Mouse (Mus musculus) yolk sac, embryonic 10.5 days (tissue): ENCODE results near the gene Slc28a2.
"Not testable (repeated sequence)": the region's sequence is repeated elsewhere in the genome, so short reads cannot be mapped to it uniquely, and the experiment has no call there.

Experiments
- DNase-seq: peaks from one replicate; pipeline ENCODE4 v3.0.0-alpha.2; 2017; ENCODE audit warnings: low spot score

Slc28a2 gene

GRCm38 (mm10) chr2:122426200-122426599, at the start of gene Slc28a2:
Gene Slc28a2, plus strand, starts transcription at chr2:122426477.
- DNase-seq, result not testable (repeated sequence)

DNA sequence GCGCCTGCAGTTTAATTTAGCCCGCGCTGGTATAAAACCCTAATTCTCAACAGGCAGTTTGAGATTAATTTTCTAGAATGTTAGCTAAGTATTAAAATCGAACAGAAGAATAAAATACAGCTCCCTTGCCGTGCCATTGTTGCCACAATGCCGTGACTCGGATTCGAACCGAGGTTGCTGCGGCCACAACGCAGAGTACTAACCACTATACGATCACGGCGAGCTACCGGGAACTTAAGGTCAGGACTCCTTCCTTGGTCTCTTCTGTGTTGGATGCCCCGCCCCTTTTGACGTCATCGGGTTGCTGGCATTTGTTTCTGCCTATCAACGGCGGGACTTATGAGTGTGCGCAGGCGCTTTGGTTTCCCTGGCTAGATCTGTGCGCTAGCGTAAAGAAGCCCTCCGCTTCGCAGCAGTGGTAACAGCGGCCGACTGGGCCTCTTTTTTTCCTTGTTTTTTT, 49.0 kb upstream of the Slc28a2 start:
- peak; percentile 94 for DNase-seq

- DNase-seq, result peak; percentile 89
These were observed 48.5 kb upstream of the Slc28a2 start for GRCm38 (mm10) chr2:122377751-122378246.

DNA sequence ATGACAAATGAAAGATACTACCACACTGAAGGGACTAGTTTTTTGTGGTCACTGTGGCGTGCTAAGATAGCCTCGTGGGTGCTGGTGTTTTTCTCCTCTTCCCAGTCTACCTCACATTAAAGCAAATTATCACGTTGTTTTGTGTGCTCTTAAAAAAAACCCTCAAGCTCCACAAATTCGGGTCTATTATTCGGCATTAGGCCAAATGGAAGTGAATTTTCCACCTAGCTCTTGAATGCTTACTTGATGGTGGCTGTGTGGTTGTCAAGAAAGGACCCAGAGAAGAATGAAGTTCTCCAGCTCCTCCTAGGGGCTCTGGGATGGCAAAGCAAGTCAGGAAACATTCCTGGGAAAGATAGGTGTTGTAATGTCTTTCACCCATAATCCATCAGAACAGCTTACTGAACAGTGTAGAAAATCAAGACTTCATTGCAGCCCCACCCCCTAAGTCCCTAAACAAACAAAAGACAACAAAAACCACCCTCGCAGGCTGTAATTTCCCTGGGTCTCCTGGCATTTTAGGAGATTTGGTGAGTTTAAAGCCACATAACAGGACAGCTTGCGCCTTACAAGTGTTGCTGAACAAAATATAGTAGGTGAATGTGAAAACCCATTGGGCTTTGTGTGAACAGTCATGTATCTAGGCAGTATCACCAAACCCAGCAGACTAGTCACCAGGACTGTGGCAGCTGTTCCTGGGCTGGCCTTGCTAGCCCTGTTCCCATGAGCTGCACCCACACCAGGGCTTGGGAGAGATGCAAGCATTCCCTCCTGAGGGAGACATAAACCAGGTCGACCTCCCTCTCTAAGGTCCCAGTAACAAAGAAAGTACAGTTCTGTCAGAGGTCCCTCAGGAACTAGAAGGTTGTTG, 47.6 kb upstream of the Slc28a2 start:
- DNase-seq, result peak; percentile 63

DNA sequence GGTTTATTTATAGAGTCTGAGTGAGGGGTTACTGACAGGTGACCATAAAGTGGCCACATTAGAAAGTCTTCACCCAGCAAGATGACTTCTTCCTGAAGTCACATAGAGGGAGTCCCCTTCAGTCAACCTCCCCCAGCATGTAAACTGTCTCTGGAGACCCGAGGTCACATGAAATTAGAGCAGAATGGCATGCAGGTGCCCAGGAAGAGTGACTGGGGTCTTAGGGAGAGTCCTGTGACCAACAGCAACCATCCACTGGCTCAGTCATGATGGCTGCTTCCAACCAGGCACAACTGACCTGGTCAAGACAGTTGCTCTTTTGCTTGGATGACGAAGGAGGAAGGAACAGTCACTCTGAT, 47.0 kb upstream of the Slc28a2 start:
- DNase-seq, result no peak

DNA sequence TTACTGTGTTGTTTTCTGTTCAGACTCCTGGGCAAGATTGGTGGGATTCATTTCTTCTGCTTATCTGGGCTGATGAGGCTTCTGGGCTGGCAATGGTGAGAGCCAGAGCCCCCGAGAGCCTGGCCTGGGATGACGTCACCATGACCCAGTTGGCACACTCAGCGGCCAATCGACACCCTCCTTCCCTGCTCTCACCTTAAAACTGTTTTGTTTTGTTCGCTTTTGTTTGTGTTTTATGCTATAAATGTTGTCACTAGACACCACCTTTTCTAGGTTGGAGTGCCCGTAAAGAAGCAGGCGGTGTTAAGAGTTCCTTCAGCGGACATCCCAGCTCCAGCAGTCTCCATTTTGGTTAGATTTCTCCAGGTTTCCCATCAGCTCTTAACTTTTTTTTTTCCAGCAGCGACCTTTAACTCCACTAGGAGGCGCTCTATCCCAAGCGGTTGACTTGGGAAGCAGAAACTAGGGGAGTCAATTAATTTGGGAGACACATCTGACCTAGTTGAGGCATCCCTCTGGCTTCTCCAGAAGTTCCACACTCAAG, 45.4 kb upstream of the Slc28a2 start:
- DNase-seq, result peak; percentile 45

DNA sequence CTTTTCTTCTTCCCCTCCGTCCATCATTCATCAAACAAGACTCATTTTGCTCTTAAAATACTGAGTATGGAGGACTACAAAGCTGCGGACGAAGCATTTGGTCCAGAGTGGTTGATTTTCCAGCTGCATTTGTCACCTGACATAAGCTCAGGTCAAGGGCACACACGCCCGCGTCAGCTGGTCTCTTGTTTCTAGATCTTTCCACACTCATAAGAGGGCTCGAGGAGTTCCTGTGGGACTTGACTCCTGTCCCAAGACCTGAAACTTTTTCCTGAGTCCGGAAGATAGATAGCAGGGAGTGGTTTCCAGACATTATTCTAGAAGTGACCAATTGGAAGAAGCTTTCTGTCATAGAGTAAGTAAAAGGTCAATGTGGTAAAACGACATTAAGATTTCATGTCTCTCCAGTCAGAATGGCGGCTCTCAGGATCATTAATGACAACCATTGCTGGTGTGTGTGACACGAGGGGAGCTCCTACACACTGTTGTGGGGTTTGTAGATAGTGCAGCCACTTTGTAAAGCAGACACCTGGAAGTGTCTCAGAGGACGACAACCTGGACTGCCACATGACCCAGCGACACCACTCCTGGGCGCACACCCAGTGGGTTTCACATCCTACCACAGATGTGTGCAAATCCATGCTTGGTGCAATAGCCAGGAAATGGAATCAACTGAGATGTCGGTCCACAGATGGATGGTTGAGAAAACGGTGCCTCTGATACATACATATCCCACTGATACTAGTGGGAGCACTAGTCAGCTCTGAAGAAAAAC, 44.8 kb upstream of the Slc28a2 start:
- no peak for DNase-seq

- DNase-seq, result no peak
These were observed 44.2 kb upstream of the Slc28a2 start for GRCm38 (mm10) chr2:122382121-122382520.

DNA sequence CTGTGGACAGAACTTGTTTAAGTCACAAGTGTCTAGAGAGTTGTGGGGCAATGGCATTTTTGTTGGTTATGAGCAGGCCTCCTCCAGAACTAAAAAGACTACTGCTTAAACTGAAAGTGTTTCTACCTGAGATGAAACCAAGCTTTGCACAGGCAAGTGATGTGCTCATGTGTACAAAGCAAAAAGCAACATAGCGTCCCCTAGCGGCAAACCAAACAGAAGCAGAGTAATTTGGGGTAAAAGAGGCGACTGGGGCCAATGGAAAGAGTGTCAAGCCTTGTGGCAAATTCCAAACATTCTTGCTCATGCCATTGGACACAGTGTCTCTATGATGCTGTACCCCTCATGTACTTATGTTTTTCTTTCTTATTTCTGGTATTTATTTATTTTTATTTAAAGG, 41.2 kb upstream of the Slc28a2 start:
- DNase-seq, result no peak

DNA sequence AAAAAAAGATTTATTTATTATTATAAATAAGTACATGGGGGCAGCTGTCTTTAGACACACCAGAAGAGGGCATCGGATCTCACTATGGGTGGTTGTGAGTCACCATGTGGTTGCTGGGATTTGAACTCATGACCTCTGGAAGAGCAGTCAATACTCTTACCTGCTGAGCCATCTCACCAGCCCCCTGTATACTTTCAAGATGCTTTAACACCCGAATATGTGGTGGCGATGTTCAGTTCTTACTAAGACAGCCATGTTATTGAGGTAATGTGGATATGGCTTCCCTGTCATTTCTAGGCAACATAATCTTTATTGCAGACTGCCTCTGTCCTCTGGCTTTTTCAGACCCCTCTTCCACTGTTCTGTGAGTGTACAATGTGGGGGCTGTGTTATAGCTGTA, 39.1 kb upstream of the Slc28a2 start:
- not testable (repeated sequence) for DNase-seq

- DNase-seq, result no peak
These were observed 30.1 kb upstream of the Slc28a2 start for GRCm38 (mm10) chr2:122396150-122396549.

DNA sequence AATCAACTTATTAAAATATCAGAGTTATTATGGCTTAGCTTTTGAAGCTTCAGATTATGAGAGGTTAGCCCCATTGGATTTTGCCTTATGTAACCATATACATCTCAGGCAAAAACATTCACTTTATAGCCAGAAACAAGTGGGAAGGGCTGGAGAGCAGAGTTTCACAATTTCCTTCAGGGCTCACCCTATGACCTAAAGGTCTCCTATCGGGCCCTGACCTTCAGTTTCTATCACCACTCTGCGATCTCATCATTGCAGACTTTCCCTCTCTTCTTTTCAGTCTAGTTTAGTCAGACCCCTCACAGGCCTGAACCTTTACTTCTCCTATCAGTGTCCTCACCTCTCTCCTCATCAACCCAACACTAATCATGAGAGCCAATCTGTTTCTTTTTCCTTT, 18.7 kb upstream of the Slc28a2 start:
- no peak for DNase-seq

DNA sequence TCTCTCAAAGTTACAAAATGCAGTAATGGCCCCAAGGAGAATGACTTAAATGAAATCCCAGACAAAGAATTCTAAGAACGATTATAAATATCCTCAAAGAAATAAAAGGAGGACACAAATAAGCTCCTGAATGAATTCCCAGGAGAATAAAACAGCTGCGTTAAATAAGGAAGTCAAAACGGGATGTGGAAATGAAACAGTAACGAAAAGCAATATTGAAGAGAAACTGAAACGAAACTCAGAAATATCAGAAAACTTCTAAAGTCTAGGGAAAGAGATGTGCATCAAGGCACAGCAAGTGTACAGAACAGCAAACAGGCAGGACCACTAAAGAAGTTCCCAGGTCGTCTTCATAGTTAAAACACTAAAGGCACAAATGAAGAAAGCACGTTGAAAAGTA, 17.3 kb upstream of the Slc28a2 start:
- no peak for DNase-seq

DNA sequence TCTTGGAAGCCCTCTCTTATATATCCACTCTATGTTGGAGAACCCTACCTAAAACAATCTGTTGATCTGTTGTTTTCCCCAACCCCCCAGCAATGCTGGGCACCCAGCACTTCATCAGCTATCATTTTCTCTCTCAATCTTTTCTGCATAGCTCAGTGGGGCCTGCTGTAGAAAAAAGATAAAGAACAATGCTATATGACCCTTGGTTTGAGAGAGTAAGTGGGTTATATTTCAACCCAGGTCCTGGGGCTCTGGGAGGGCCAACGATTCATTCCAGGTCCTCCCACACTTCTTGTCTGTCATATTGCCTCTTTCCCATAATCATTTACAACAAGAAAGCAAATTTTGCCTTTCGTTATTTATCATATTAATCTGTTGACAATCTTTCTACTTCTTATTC, 368 bp downstream of the Slc28a2 start:
- not testable (repeated sequence) for DNase-seq

DNA sequence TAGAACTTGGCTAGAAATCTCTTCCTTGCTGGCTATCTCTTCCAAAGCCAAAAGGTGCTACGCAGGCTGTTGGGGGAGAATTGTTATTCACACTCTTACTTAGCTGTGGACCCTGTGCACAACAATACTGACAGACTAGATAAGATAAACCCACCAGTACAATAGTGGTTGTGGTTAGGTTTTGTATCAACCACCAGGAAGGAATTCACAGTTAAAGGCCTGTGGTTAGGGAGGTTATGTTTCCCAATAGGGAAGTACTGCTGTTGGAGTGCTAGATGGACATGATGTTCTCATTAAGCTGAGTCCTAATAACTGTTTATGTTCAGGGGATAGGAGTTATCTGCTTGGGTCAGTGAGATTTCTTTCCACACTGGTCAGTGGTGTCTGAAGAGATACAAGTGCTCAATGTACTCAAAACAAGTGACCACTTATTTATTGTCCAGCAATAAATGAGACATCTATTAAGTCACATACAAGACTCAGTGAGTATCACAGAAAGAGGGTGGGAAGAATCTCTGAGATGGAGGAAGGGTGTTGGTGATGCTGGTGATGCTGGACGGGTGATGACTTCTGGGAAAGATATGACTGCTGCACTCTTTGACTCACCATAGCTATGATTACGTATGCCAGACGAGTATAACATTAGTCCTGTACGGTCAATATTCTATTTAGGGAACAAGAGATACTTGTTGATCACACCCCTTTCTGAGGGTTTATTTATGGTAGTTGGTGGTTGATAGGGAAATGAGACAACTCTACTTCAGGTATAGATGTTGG, 12.6 kb downstream of the Slc28a2 start:
- not testable (repeated sequence) for DNase-seq

DNA sequence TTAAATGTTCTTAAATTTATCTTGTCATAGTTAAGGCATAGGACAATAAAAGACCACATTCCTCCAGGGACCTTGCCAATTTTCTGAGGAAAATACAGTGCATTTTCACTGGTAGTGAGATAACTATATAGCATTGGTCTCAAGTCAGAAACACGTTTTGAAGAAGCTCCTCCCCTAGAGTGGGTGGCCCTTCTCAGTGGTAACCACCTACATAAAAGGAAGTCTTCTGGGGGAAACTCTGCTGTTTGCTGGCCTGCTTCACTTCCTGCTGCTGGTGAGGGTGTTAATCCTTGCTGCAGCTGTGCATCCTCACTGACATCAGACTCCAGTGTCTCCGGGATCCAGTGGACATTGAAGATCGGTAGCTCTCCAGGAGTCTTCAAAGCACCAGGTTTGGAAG, 14.2 kb downstream of the Slc28a2 start:
- not testable (repeated sequence) for DNase-seq

DNA sequence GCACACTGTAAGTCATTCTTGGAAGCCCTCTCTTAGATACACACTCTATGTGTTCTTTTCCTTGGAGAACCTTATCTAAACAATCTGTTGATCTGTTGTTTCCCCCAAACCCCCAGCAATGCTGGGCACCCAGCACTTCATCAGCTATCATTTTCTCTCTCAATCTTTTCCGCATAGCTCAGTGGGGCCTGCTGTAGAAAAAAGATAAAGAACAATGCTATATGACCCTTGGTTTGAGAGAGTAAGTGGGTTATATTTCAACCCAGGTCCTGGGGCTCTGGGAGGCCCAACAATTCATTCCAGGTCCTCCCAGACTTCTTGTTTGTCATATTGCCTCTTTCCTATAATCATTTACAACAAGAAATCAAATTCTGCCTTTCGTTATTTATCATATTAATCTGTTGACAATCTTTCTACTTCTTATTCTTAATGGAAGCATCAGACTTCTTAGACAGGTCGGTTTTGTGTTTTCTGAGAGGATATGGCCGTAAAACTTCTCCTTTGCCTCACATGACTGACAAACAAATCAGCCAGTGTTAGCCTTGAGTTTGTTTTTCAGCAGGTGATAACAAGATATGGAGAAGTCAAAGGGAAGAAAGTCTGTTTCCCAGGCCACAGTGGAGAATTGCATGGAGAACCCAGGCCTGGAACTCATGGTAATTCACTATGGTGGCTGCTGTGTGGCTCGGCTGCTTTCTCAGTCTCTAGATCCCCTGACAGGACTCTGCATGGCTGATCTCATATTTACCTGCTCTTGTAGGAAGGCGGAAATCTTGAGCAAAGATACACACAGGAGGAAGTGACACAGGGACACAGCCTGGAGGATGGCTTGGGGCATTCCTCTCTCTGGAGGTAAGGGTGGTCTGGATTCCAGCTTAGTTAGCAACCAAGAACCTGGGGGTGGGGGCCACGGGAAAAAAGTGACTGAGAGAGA, 15.0 kb downstream of the Slc28a2 start:
- DNase-seq, result peak; percentile 29

DNA sequence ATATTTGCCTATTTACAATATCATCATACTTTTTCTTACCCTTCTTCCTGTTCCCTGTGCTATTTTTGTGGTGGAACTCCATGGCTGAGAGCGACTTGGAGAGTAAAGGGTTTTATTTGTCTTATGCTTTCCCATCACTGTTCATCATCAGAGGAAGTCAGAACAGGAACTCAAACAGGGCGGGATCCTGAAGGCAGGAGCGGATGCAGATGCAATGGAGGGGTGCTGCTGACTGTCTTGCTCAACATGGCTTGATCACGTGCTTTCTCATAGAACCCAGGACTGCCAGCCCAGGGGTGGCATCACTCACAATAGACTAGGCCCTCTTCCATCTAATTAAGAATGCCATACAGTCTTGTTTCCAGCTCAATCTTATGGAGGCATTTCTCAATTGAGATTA, 24.1 kb downstream of the Slc28a2 start:
- DNase-seq, result no peak

DNA sequence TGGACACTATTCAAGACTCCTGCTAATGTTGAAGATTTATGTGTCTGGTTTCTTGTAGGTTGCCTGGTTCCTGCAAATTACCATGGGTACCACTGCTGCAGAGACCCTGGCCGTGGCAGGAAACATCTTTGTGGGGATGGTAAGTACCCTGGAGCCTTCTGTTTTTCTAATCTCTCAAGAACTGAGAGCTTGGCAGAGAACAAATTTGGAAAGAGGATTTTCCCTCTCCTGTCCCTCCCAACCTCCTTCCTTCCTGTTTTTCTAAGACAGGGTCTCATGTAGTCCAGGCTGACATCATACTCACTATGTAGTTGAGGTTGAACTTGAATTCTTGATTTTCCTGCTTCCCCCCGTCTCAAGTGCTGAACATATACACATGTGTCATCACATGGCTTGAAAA, 26.1 kb downstream of the Slc28a2 start:
- no peak for DNase-seq

- peak; percentile 4 for DNase-seq
These were observed 40.6 kb downstream of the Slc28a2 start for GRCm38 (mm10) chr2:122466901-122467300.
